Mouse (Mus musculus): ENCODE data around the gene Ncor2.

GRCm38 (mm10) chr5:125133651-125134050 lies 45.4 kb downstream of the Ncor2 start:
- TF ChIP-seq CTCF (conservative IDR thresholded peaks at IDR 0.05; ENCODE audit: low read length): no peak
- no peak for TF ChIP-seq NANOG (IDR thresholded peaks at IDR 0.05; ENCODE audit: borderline replicate concordance, low read length)
- no peak for TF ChIP-seq POU5F1 (IDR thresholded peaks at IDR 0.05; ENCODE audit: borderline replicate concordance, low read length)
